Mouse (Mus musculus) ES-Bruce4 (cell line): Measurements from ENCODE around the gene Vapa. TPM values are rescaled to one million over a fixed set of nuclear protein-coding genes. Genes with fewer than 3 reads are reported as not detected.
"Not testable (repeated sequence)": the region's sequence is repeated elsewhere in the genome, so short reads cannot be mapped to it uniquely, and the experiment has no call there.

Experiments
- H3K27ac ChIP-seq: 2 replicates; pipeline ENCODE4 v1.5.1; 2012; ENCODE audit warnings: low read length, inconsistent platforms; ENCODE audit not compliant: insufficient read depth
- H3K27me3 ChIP-seq: 2 replicates; pipeline ENCODE4 v1.6.1; 2012; ENCODE audit warnings: mild to moderate bottlenecking, low read length, inconsistent platforms; ENCODE audit not compliant: control insufficient read depth, poor library complexity, insufficient read depth, severe bottlenecking
- H3K36me3 ChIP-seq: 2 replicates; pipeline ENCODE4 v1.6.1; 2012; ENCODE audit warnings: inconsistent platforms, mild to moderate bottlenecking, low read length, moderate library complexity; ENCODE audit not compliant: control insufficient read depth, poor library complexity, insufficient read depth, severe bottlenecking
- H3K4me1 ChIP-seq: one replicate; pipeline ENCODE4 v1.8.1; 2011; ENCODE audit warnings: low read length; ENCODE audit not compliant: control insufficient read depth, insufficient read depth
- H3K4me3 ChIP-seq: 2 replicates; pipeline ENCODE4 v1.5.1; 2011; ENCODE audit warnings: low read depth, mild to moderate bottlenecking, low read length
- H3K9ac ChIP-seq: 2 replicates; pipeline ENCODE4 v1.6.1; 2012; ENCODE audit warnings: low read depth, mild to moderate bottlenecking, inconsistent platforms; ENCODE audit not compliant: poor library complexity, severe bottlenecking
- H3K9me3 ChIP-seq: replicated peaks from 2 replicates; pipeline ENCODE4 v1.6.1; 2012; ENCODE audit warnings: mild to moderate bottlenecking, low read length, inconsistent platforms; ENCODE audit not compliant: control insufficient read depth, poor library complexity, insufficient read depth, severe bottlenecking
- CTCF ChIP-seq: IDR thresholded peaks from one replicate; pipeline ENCODE4 v1.8.1; 2011; ENCODE audit warnings: low read depth, low read length
- EP300 ChIP-seq: IDR thresholded peaks from 2 replicates; pipeline ENCODE4 v1.6.1; 2011; ENCODE audit warnings: low read depth, low read length; ENCODE audit not compliant: insufficient read depth
- POLR2A ChIP-seq: IDR thresholded peaks from one replicate; pipeline ENCODE4 v1.8.1; 2011; ENCODE audit warnings: low read length; ENCODE audit not compliant: insufficient read depth
- polyA plus RNA-seq: library from polyadenylated mRNA; stranded (reverse); fragments of >200 nt; gene quantifications from 2 replicates; pipeline ENCODE4 v1.2.4, GENCODE M21; 2011; ENCODE audit warnings: low read depth; ENCODE audit not compliant: missing spikeins, insufficient read depth, insufficient read length

Gene Vapa
- polyA plus RNA-seq, 1 experiment = 311 TPM

GRCm38 (mm10) chr17:65550357-65550756 is 63.0 kb downstream of the Vapa start:
- Histone ChIP-seq H3K27me3 (no peaks in the 10 kb centered on the region), H3K9ac (no peak overlapping the region), H3K9me3 (no peaks in the 10 kb centered on the region), H3K27ac (no peak overlapping the region), H3K4me1 (no peaks in the 10 kb centered on the region), H3K4me3 (no peak overlapping the region), H3K36me3 (no peaks in the 10 kb centered on the region)
- TF ChIP-seq CTCF = no peak
- no peak for TF ChIP-seq POLR2A
- no peak for TF ChIP-seq EP300

GRCm38 (mm10) chr17:65548698-65549365 is 64.5 kb downstream of the Vapa start:
- no peak overlapping the region for H3K27ac ChIP-seq
- no peak for TF ChIP-seq EP300
- no peak for TF ChIP-seq CTCF
- no peak for TF ChIP-seq POLR2A

GRCm38 (mm10) chr17:65546221-65546620 is 67.1 kb downstream of the Vapa start:
- H3K36me3 ChIP-seq, H3K4me3 ChIP-seq, H3K27ac ChIP-seq, H3K27me3 ChIP-seq, H3K4me1 ChIP-seq, H3K9me3 ChIP-seq, H3K9ac ChIP-seq: not testable (repeated sequence)

More at GRCm38 (mm10) chr17:65548698-65549365, 64.5 kb downstream of the Vapa start:
- no peaks in the 10 kb centered on the region for H3K27me3 ChIP-seq
- H3K4me3 ChIP-seq = no peak overlapping the region
- H3K9ac ChIP-seq = no peak overlapping the region
- H3K36me3 ChIP-seq = no peaks in the 10 kb centered on the region
- H3K9me3 ChIP-seq = no peaks in the 10 kb centered on the region
- H3K4me1 ChIP-seq = no peaks in the 10 kb centered on the region

- H3K4me3 ChIP-seq = 0 out of 2 replicates have a peak within 1 kb of the TSS, but pooled peaks have one; percentile 46
- H3K4me1 ChIP-seq = peaks cover 1% of the 10 kb centered on the region
- no peaks in the 10 kb centered on the region for H3K36me3 ChIP-seq
- H3K27ac ChIP-seq = no peak within 1 kb of the TSS
- no peaks in the 10 kb centered on the region for H3K9me3 ChIP-seq
- H3K27me3 ChIP-seq = no peaks in the 10 kb centered on the region
- no peak within 1 kb of the TSS for H3K9ac ChIP-seq
- TF ChIP-seq CTCF = no peak
- TF ChIP-seq POLR2A = no peak
- TF ChIP-seq EP300 = no peak
Measured at GRCm38 (mm10) chr17:65540441-65541272, 72.7 kb downstream of the Vapa start, which contains the start of gene Tmem232. TSS of gene Tmem232 (minus strand) at chr17:65540782.

GRCm38 (mm10) chr17:65536156-65536555 is 77.2 kb downstream of the Vapa start:
- H3K4me3 ChIP-seq = no peak overlapping the region
- H3K9me3 ChIP-seq = no peaks in the 10 kb centered on the region
- peaks cover 1% of the 10 kb centered on the region for H3K4me1 ChIP-seq
- TF ChIP-seq CTCF (peak; percentile 52), EP300 (no peak)
- H3K27ac ChIP-seq = no peak overlapping the region
- no peaks in the 10 kb centered on the region for H3K27me3 ChIP-seq
- no peak overlapping the region for H3K9ac ChIP-seq
- H3K36me3 ChIP-seq = no peaks in the 10 kb centered on the region

DNA sequence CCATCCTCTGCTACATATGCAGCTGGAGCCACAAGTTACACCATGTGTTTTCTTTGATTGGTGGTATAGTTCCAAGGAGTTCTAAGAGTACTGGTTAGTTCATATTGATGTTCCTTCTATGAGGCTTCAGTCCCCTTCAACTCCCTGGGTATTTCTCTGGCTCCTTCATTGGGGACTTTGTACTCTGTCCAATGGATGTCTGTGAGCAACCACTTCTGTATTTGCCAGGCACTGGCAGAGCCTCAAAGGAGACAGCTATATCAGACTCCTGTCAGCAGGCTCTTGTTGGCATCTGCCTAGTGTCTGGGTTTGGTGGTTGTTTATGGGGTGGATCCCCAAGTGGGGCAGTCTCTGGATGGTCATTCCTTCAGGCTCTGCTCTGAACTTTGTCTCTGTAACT is 81.0 kb downstream of the Vapa start:
- not testable (repeated sequence) for H3K4me1 ChIP-seq, H3K27ac ChIP-seq, H3K36me3 ChIP-seq, H3K9me3 ChIP-seq, H3K4me3 ChIP-seq, H3K27me3 ChIP-seq, H3K9ac ChIP-seq

Other genes starting within 250 kb of the Vapa start
- gene Tmem232, start 72.8 kb downstream of the Vapa start, polyA plus RNA-seq = 0.30 TPM in 1 of 2 replicates, not detected in the other
- gene Txndc2, start 28.6 kb upstream of the Vapa start, polyA plus RNA-seq = not detected in 2 replicates
- 18.7 and 19.4 TPM in 2 replicates for gene Rab31, start 159.2 kb upstream of the Vapa start, polyA plus RNA-seq
- gene Ppp4r1, start 169.0 kb upstream of the Vapa start, polyA plus RNA-seq = 48.4 and 56.7 TPM in 2 replicates